Mouse (Mus musculus) left cerebral cortex, adult 2 months (tissue): ENCODE data around the gene Cntnap2. TPM values are rescaled to one million over a fixed set of nuclear protein-coding genes. Genes with fewer than 3 reads are reported as not detected.

Experiments used
- DNase-seq, 2 experiments: peaks; one replicate each; pipeline ENCODE4 v3.0.0; 2021 to 2022; ENCODE audit warnings: low spot score in 2 of 2, mixed read lengths in 1 of 2; ENCODE audit errors: extremely low spot score in 1 of 2
- H3K27ac ChIP-seq: fragments of 200-600 bp; 2 replicates; pipeline ENCODE4 v1.8.1; 2022
- H3K4me3 ChIP-seq: fragments of 200-600 bp; 2 replicates; pipeline ENCODE4 v1.8.1; 2022
- CTCF ChIP-seq: fragments of 200-600 bp; IDR thresholded peaks from 2 replicates; pipeline ENCODE4 v1.8.1; 2022; ENCODE audit warnings: antibody characterized with exemption, mild to moderate bottlenecking, moderate library complexity
- intact Hi-C: fragments of 180-260 bp; cut with DNase I; formaldehyde crosslinking; loops from one replicate; pipeline ENCODE4 v1.15.1; 2025
- total RNA-seq, 2 experiments: library from RNA; stranded (reverse); gene quantifications; 2 replicates each; pipeline ENCODE4 v1.2.3; 2021

Cntnap2 gene
- total RNA-seq, 2 experiments from 2014 or later: 116 to 119 TPM

GRCm38 (mm10) chr6:46802264-46803110, 1743.3 kb downstream of the Cntnap2 start:
- H3K4me3 ChIP-seq: no peak overlapping the region
- peak in 1 of 2 experiments; percentile 25 for DNase-seq
- TF ChIP-seq CTCF: no peak
- intact Hi-C loops: no loop called here
- H3K27ac ChIP-seq: peak overlapping the region; percentile 48; the same call in 1 of the 2 replicates

- DNase-seq: no peak
- no peak for TF ChIP-seq CTCF
- intact Hi-C loops: no loop called here
- H3K4me3 ChIP-seq: no peak overlapping the region
- H3K27ac ChIP-seq: no peak overlapping the region
These were observed 1797.5 kb downstream of the Cntnap2 start for GRCm38 (mm10) chr6:46856635-46857034.

- no peak for DNase-seq
- Histone ChIP-seq H3K4me3 (no peak overlapping the region), H3K27ac (no peak overlapping the region)
- intact Hi-C loops: no loop called here
- no peak for TF ChIP-seq CTCF
These were observed 1801.9 kb downstream of the Cntnap2 start for GRCm38 (mm10) chr6:46861076-46861475.

- Histone ChIP-seq H3K27ac (no peak overlapping the region), H3K4me3 (no peak overlapping the region)
- no peak for DNase-seq
- intact Hi-C loops: no loop called here
- TF ChIP-seq CTCF: peak; percentile 63
These were observed 1807.2 kb downstream of the Cntnap2 start for GRCm38 (mm10) chr6:46866317-46866716.

GRCm38 (mm10) chr6:46886230-46886629, 1827.1 kb downstream of the Cntnap2 start:
- intact Hi-C loops: no loop called here
- no peak for TF ChIP-seq CTCF
- Histone ChIP-seq H3K4me3 (no peak overlapping the region), H3K27ac (no peak overlapping the region)
- no peak for DNase-seq

- TF ChIP-seq CTCF: no peak
- intact Hi-C loops: no loop called here
- DNase-seq: no peak
- Histone ChIP-seq H3K27ac (no peak overlapping the region), H3K4me3 (no peak overlapping the region)
These were observed 1850.0 kb downstream of the Cntnap2 start for GRCm38 (mm10) chr6:46909167-46909566.

GRCm38 (mm10) chr6:46918701-46919274, 1859.6 kb downstream of the Cntnap2 start:
- DNase-seq: no peak
- no peak overlapping the region for H3K27ac ChIP-seq
- TF ChIP-seq CTCF: peak; percentile 42
- no peak overlapping the region for H3K4me3 ChIP-seq
- intact Hi-C loops: no loop called here

- TF ChIP-seq CTCF: no peak
- DNase-seq: no peak
- intact Hi-C loops: no loop called here
- Histone ChIP-seq H3K4me3 (no peak overlapping the region), H3K27ac (no peak overlapping the region)
These were observed 1860.8 kb downstream of the Cntnap2 start for GRCm38 (mm10) chr6:46919973-46920372.

- H3K4me3 ChIP-seq: no peak overlapping the region
- no peak for DNase-seq
- intact Hi-C loops: no loop called here
- H3K27ac ChIP-seq: no peak overlapping the region
- no peak for TF ChIP-seq CTCF
These were observed 1865.6 kb downstream of the Cntnap2 start for GRCm38 (mm10) chr6:46924709-46925108.

- no peak for DNase-seq
- no peak for TF ChIP-seq CTCF
- no peak overlapping the region for H3K4me3 ChIP-seq
- intact Hi-C loops: no loop called here
- no peak overlapping the region for H3K27ac ChIP-seq
These were observed 1886.5 kb downstream of the Cntnap2 start for GRCm38 (mm10) chr6:46945703-46946102.

GRCm38 (mm10) chr6:46961022-46961686, 1902.0 kb downstream of the Cntnap2 start:
- peak; percentile 74 to 84 for DNase-seq
- H3K4me3 ChIP-seq: no peak overlapping the region
- intact Hi-C loops: loop anchor here (1.0 to 5.0 kb wide), 2 partner anchors 1638 to 1899 kb away; no protein-coding TSS in a partner anchor
- H3K27ac ChIP-seq: no peak overlapping the region
- peak; percentile 87 for TF ChIP-seq CTCF

GRCm38 (mm10) chr6:46963261-46963660, 1904.1 kb downstream of the Cntnap2 start:
- H3K4me3 ChIP-seq: no peak overlapping the region
- intact Hi-C loops: loop anchor here (5.0 kb wide), 1 partner anchor 1901 kb away; no protein-coding TSS in a partner anchor
- DNase-seq: no peak
- no peak for TF ChIP-seq CTCF
- H3K27ac ChIP-seq: no peak overlapping the region
